Mouse (Mus musculus) thymus, postnatal 4 days (tissue): ENCODE results near the gene Shank1.
A peak's percentile ranks its signal among the peaks of the same experiment; 100 is the strongest.

ENCODE experiments used
- DNase-seq: peaks from one replicate; pipeline ENCODE4 v3.0.0; 2021

The Shank1 gene

GRCm38 (mm10) chr7:44341119-44341518 lies 31.1 kb downstream of the Shank1 start:
- no peak for DNase-seq

GRCm38 (mm10) chr7:44341714-44342113 lies 31.7 kb downstream of the Shank1 start:
- DNase-seq, result no peak

- no peak for DNase-seq
These were observed 33.5 kb downstream of the Shank1 start for GRCm38 (mm10) chr7:44343459-44344015.

- no peak for DNase-seq
These were observed 34.6 kb downstream of the Shank1 start for GRCm38 (mm10) chr7:44344622-44345021.

GRCm38 (mm10) chr7:44349043-44349442 lies 39.0 kb downstream of the Shank1 start:
- no peak for DNase-seq

GRCm38 (mm10) chr7:44350957-44351711 lies 41.1 kb downstream of the Shank1 start:
- peak; percentile 77 for DNase-seq

- peak; percentile 15 for DNase-seq
These were observed 42.1 kb downstream of the Shank1 start for GRCm38 (mm10) chr7:44351881-44352749.

GRCm38 (mm10) chr7:44352750-44353600 lies 42.9 kb downstream of the Shank1 start:
- peak; percentile 17 for DNase-seq

GRCm38 (mm10) chr7:44353601-44354340 lies 43.7 kb downstream of the Shank1 start:
- DNase-seq, result no peak

- no peak for DNase-seq
These were observed 45.4 kb downstream of the Shank1 start for GRCm38 (mm10) chr7:44355411-44355810.

- no peak for DNase-seq
These were observed 46.8 kb downstream of the Shank1 start for GRCm38 (mm10) chr7:44356590-44357481.

- no peak for DNase-seq
These were observed 47.5 kb downstream of the Shank1 start for GRCm38 (mm10) chr7:44357531-44357930.

- DNase-seq, result no peak
These were observed 48.0 kb downstream of the Shank1 start for GRCm38 (mm10) chr7:44358012-44358411.

- DNase-seq, result no peak
These were observed 49.0 kb downstream of the Shank1 start for GRCm38 (mm10) chr7:44358886-44359654.

- peak; percentile 92 for DNase-seq
These were observed 50.0 kb downstream of the Shank1 start for GRCm38 (mm10) chr7:44359908-44360672.

GRCm38 (mm10) chr7:44360792-44361301 lies 50.8 kb downstream of the Shank1 start:
- DNase-seq, result no peak

GRCm38 (mm10) chr7:44372678-44373077 lies 62.6 kb downstream of the Shank1 start:
- DNase-seq, result no peak

- DNase-seq, result no peak
These were observed 63.4 kb downstream of the Shank1 start for GRCm38 (mm10) chr7:44373460-44373859.
